ENCODE assay signal across 8 mouse cellular contexts in the genomic region with DNA sequence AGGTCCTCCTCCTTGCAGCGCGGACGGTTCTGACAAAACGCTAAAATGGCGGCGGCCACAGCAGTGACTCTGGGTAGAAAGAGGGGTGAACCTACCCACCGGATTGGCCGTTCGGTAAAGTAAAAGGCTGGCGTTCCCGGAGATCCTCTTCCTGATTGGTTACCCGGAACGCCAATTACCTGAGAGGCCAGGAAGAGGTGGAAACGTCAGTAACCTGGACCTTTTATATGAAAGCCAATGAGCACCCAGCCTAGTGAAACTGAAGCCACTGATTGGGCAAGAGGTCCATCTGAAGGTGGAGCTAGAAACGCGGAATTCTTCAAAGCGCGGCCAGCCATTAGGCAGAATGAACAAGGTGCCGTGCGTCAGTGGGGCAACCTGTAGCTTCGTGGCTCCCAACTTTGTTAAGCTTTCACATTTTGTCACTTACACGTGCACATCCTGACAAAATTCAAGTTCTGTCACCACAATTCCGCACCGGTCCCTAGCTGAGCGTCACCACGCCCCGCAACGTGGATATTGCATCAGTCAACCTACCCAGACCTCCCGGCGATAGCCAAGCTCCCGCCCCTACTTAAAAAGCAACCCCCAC. TPM values are rescaled to one million over a fixed set of nuclear protein-coding genes. Genes with fewer than 3 reads are reported as not detected.
DNase-seq lines count a peak whose midpoint lies in the region; ATAC-seq lines count a peak whose summit lies in the region.

A gene (minus strand): TSS at position 71 of the 592 bp plus-strand sequence.

- peak; percentile 97 for ATAC-seq in megakaryocyte progenitor cell, adult 5-6 weeks (replicated peaks; ENCODE audit: poor library complexity)

- DNase-seq in adipocyte (ENCODE audit: low spot score) = peak; percentile 99
- DNase-seq in embryo, embryonic 10 days (ENCODE audit: low spot score) = peak; percentile 98
- peak; percentile 89 for DNase-seq in gastrocnemius, postnatal 10 days
- peak; percentile 99 for DNase-seq in induced T-regulatory cell, adult 2 months (ENCODE audit: low read depth)
- DNase-seq in left cerebral cortex, adult 9 months (ENCODE audit: low spot score in 2 of 2) = peak; percentile 98 to 100
- peak; percentile 95 for DNase-seq in right cerebral cortex, postnatal 14 days
- DNase-seq in urinary bladder, postnatal 36 days (ENCODE audit: low spot score in 2 of 2) = peak; percentile 97 to 98

RNA-seq across cellular contexts. Expression of the gene that starts here (rescaled TPM):
- total RNA-seq in gastrocnemius, postnatal 10 days (2021) = 10 to 100 TPM; 44.8 to 46.5 TPM
- total RNA-seq in megakaryocyte progenitor cell, adult 5-6 weeks (2015) = 34.2 and 37.0 TPM in 2 replicates
- 57.1 and 89.5 TPM in 2 replicates for total RNA-seq in megakaryocyte progenitor cell, adult 5-6 weeks (2017)

Comparison
In these comparisons a context has a peak if more than half of its experiments do, and no peak if none do; other contexts are left out.
1. Peak in every context shown above with its lines: DNase-seq and ATAC-seq.